Mouse (Mus musculus) bone marrow macrophage, adult 2 months (primary cell): ENCODE measurements around the gene Lemd2. TPM values are rescaled to one million over a fixed set of nuclear protein-coding genes. Genes with fewer than 3 reads are reported as not detected.

Source experiments
- H3K27ac ChIP-seq: 2 replicates; pipeline ENCODE4 v1.5.1; 2012; ENCODE audit warnings: low read depth, low read length; ENCODE audit not compliant: insufficient read depth
- H3K4me1 ChIP-seq: 2 replicates; pipeline ENCODE4 v1.6.1; 2012; ENCODE audit warnings: low read length; ENCODE audit not compliant: control insufficient read depth, insufficient read depth
- H3K4me3 ChIP-seq: 2 replicates; pipeline ENCODE4 v1.5.1; 2012; ENCODE audit warnings: mild to moderate bottlenecking, low read length, moderate library complexity; ENCODE audit not compliant: insufficient read depth
- CTCF ChIP-seq: IDR thresholded peaks from 2 replicates; pipeline ENCODE4 v1.5.1; 2012; ENCODE audit warnings: low read depth, mild to moderate bottlenecking, low read length, moderate library complexity
- POLR2A ChIP-seq: IDR thresholded peaks from 2 replicates; pipeline ENCODE4 v1.6.1; 2012; ENCODE audit warnings: mild to moderate bottlenecking, low read depth, low read length, borderline replicate concordance
- polyA plus RNA-seq: library from polyadenylated mRNA; stranded (reverse); fragments of >200 nt; gene quantifications from 2 replicates; pipeline ENCODE4 v1.2.4, GENCODE M21; 2012; ENCODE audit not compliant: missing spikeins, insufficient read depth, insufficient read length

The Lemd2 gene
- polyA plus RNA-seq, 1 experiment = 52.7 TPM

GRCm38 (mm10) chr17:27228216-27228915 is 24.1 kb upstream of the Lemd2 start:
- Histone ChIP-seq H3K4me3 (no peak overlapping the region), H3K27ac (no peak overlapping the region), H3K4me1 (no peaks in the 10 kb centered on the region)
- TF ChIP-seq POLR2A (no peak), CTCF (no peak)

- H3K4me1 ChIP-seq = no peaks in the 10 kb centered on the region
- no peak overlapping the region for H3K4me3 ChIP-seq
- TF ChIP-seq POLR2A = no peak
- no peak for TF ChIP-seq CTCF
- H3K27ac ChIP-seq = no peak overlapping the region
These were observed 23.0 kb upstream of the Lemd2 start for GRCm38 (mm10) chr17:27227258-27227657.

GRCm38 (mm10) chr17:27226701-27227100 is 22.4 kb upstream of the Lemd2 start:
- no peaks in the 10 kb centered on the region for H3K4me1 ChIP-seq
- H3K27ac ChIP-seq = no peak overlapping the region
- H3K4me3 ChIP-seq = no peak overlapping the region
- TF ChIP-seq CTCF = no peak
- no peak for TF ChIP-seq POLR2A

GRCm38 (mm10) chr17:27225801-27226200 is 21.5 kb upstream of the Lemd2 start:
- Histone ChIP-seq H3K27ac (no peak overlapping the region), H3K4me3 (no peak overlapping the region), H3K4me1 (no peaks in the 10 kb centered on the region)
- no peak for TF ChIP-seq CTCF
- TF ChIP-seq POLR2A = no peak

- no peak for TF ChIP-seq CTCF
- TF ChIP-seq POLR2A = no peak
- Histone ChIP-seq H3K4me3 (no peak overlapping the region), H3K27ac (no peak overlapping the region), H3K4me1 (no peaks in the 10 kb centered on the region)
These were observed 19.6 kb upstream of the Lemd2 start for GRCm38 (mm10) chr17:27223821-27224220.

- Histone ChIP-seq H3K4me1 (no peaks in the 10 kb centered on the region), H3K4me3 (no peak overlapping the region), H3K27ac (no peak overlapping the region)
- TF ChIP-seq POLR2A (no peak), CTCF (no peak)
These were observed 17.3 kb upstream of the Lemd2 start for GRCm38 (mm10) chr17:27221562-27221961.

- no peaks in the 10 kb centered on the region for H3K4me1 ChIP-seq
- no peak overlapping the region for H3K27ac ChIP-seq
- no peak for TF ChIP-seq POLR2A
- TF ChIP-seq CTCF = no peak
These were observed 14.6 kb upstream of the Lemd2 start for GRCm38 (mm10) chr17:27218916-27219315.

GRCm38 (mm10) chr17:27218364-27218763 is 14.1 kb upstream of the Lemd2 start:
- no peak overlapping the region for H3K4me3 ChIP-seq
- no peaks in the 10 kb centered on the region for H3K4me1 ChIP-seq
- TF ChIP-seq CTCF (no peak), POLR2A (no peak)
- H3K27ac ChIP-seq = no peak overlapping the region

More at GRCm38 (mm10) chr17:27218916-27219315, 14.6 kb upstream of the Lemd2 start:
- no peak overlapping the region for H3K4me3 ChIP-seq

- no peak overlapping the region for H3K27ac ChIP-seq
- H3K4me3 ChIP-seq = no peak overlapping the region
- TF ChIP-seq POLR2A (no peak), CTCF (no peak)
- no peaks in the 10 kb centered on the region for H3K4me1 ChIP-seq
These were observed 8.7 kb upstream of the Lemd2 start for GRCm38 (mm10) chr17:27212768-27213525.

GRCm38 (mm10) chr17:27212006-27212405 is 7.7 kb upstream of the Lemd2 start:
- H3K4me3 ChIP-seq = no peak overlapping the region
- no peak overlapping the region for H3K27ac ChIP-seq
- TF ChIP-seq POLR2A (no peak), CTCF (no peak)

More at GRCm38 (mm10) chr17:27212006-27212405, 7.7 kb upstream of the Lemd2 start:
- H3K4me1 ChIP-seq = peaks cover 2% of the 10 kb centered on the region; the same call in 1 of the 2 replicates
